ENCODE assay signal across 20 mouse cellular contexts in genomic region chr2:60722967-60723366, GRCm38 (mm10). TPM values are rescaled to one million over a fixed set of nuclear protein-coding genes. Genes with fewer than 3 reads are reported as not detected.
DNase-seq lines count a peak whose midpoint lies in the region; ATAC-seq and TF ChIP-seq lines count a peak whose summit lies in the region.
"Had no signal": no experiment of that assay in that cellular context is flagged by ENCODE, and none has a peak within 500 bp of the region (broad histone marks: within the 10 kb centered on the region; RNA-seq: fewer than 3 reads in every experiment).

No protein-coding gene starts in this region.

- TF ChIP-seq POLR2A in lung, adult 2 months (IDR thresholded peaks at IDR 0.05; ENCODE audit: borderline replicate concordance, extremely low read depth, low read depth, low read length): no peak

- peak; percentile 72 for DNase-seq in gastrocnemius, adult 18-20 months (ENCODE audit: low spot score)
- no peak for DNase-seq in gastrocnemius, postnatal 4 days (ENCODE audit: low spot score in 2 of 2)
- DNase-seq in heart, embryonic 10.5 days (ENCODE audit: low spot score): no peak
- DNase-seq in lung, adult 2 months: peak; percentile 2
- no peak for DNase-seq in lung, postnatal 25 days (ENCODE audit: low spot score)
- DNase-seq in skeletal muscle tissue, adult 2 months (ENCODE audit: low read depth, low spot score): peak; percentile 65
- DNase-seq: B cell, adult 2 months; cerebellum, adult 18-20 months; kidney, adult 9 months; kidney, postnatal 4 days; liver; spleen, adult 18-20 months; thymus, adult 18-20 months had no signal

- no peak overlapping the region for H3K4me3 ChIP-seq in heart, embryonic 15.5 days
- H3K4me3 ChIP-seq in heart, embryonic 10.5 days: no peak overlapping the region
- no peak overlapping the region for H3K4me3 ChIP-seq in lung, adult 2 months (replicated peaks; ENCODE audit: extremely low read depth, low read depth, low read length)
- H3K4me3 ChIP-seq: embryonic facial prominence, embryonic 10.5 days; erythroblast, embryonic 14.5 days; megakaryocyte, embryonic 14.5 days; midbrain, embryonic 15.5 days had no signal

- TF ChIP-seq CTCF in lung, adult 2 months (IDR thresholded peaks at IDR 0.05; ENCODE audit: insufficient read depth, low read length): no peak

- WGBS in heart, embryonic 15.5 days: 90% methylated on average over 3 of the region's 3 CpGs
- 86% methylated on average over 3 of the region's 3 CpGs for WGBS in heart, embryonic 10.5 days
- 67% methylated on average over 3 of the region's 3 CpGs for WGBS in lung, adult 2 months

- no peak for ATAC-seq in heart, embryonic 15.5 days (replicated peaks; ENCODE audit: insufficient number of reproducible peaks, insufficient read depth, low FRiP score, low read depth)

- H3K9me3 ChIP-seq in heart, embryonic 15.5 days (replicated peaks): no peaks in the 10 kb centered on the region
- H3K9me3 ChIP-seq in heart, embryonic 10.5 days: no peaks in the 10 kb centered on the region
- H3K9me3 ChIP-seq: embryonic facial prominence, embryonic 10.5 days; megakaryocyte, embryonic 14.5 days; midbrain, embryonic 15.5 days had no signal

- H3K4me1 ChIP-seq in heart, embryonic 15.5 days (replicated peaks): peaks cover 17% of the 10 kb centered on the region
- peaks cover 23% of the 10 kb centered on the region; the same call in 1 of the 2 replicates for H3K4me1 ChIP-seq in heart, embryonic 10.5 days
- peaks cover 2% of the 10 kb centered on the region; the same call in 1 of the 2 replicates for H3K4me1 ChIP-seq in lung, adult 2 months (ENCODE audit: control insufficient read depth, insufficient read depth, low read length)
- H3K4me1 ChIP-seq: midbrain, embryonic 15.5 days had no signal

- no peaks in the 10 kb centered on the region for H3K36me3 ChIP-seq in heart, embryonic 15.5 days
- H3K36me3 ChIP-seq in heart, embryonic 10.5 days: no peaks in the 10 kb centered on the region
- H3K36me3 ChIP-seq: embryonic facial prominence, embryonic 10.5 days; midbrain, embryonic 15.5 days had no signal

- no peak overlapping the region for H3K9ac ChIP-seq in heart, embryonic 15.5 days
- H3K9ac ChIP-seq: lung, embryonic 14.5 days; midbrain, embryonic 15.5 days had no signal

- H3K4me2 ChIP-seq in heart, embryonic 15.5 days: peak overlapping the region; percentile 49

- peak overlapping the region; percentile 76 for H3K27ac ChIP-seq in heart, embryonic 15.5 days
- no peak overlapping the region; the same call in 1 of the 2 replicates for H3K27ac ChIP-seq in heart, embryonic 10.5 days
- H3K27ac ChIP-seq: embryonic facial prominence, embryonic 10.5 days; midbrain, embryonic 15.5 days had no signal

- H3K27me3 ChIP-seq in heart, embryonic 15.5 days: no peaks in the 10 kb centered on the region
- no peaks in the 10 kb centered on the region for H3K27me3 ChIP-seq in heart, embryonic 10.5 days (ENCODE audit: insufficient read depth, poor library complexity, severe bottlenecking)
- H3K27me3 ChIP-seq: midbrain, embryonic 15.5 days had no signal

RNA-seq across cellular contexts. Expression of gene Itgb6, which starts 0.5 kb away (rescaled TPM):
- 10 to 100 TPM; 38.3 to 44.0 TPM for total RNA-seq in gastrocnemius, adult 18-20 months (2021)
- 10 to 100 TPM; 35.8 to 36.2 TPM for total RNA-seq in gastrocnemius, postnatal 4 days (2021)
- 0.38 and 0.63 TPM in 2 replicates for polyA plus RNA-seq in heart, embryonic 15.5 days (2015; fragmentation: Nextera tagmentation; extraction: Ambion mirVana)
- 0.34 and 0.46 TPM in 2 replicates for polyA plus RNA-seq in heart, embryonic 10.5 days (2016; fragmentation: Nextera tagmentation; extraction: Ambion mirVana)
- 22.8 and 28.9 TPM in 2 replicates for polyA plus RNA-seq in lung, adult 2 months (2012; rRNA removed)
- total RNA-seq: adrenal gland, postnatal 14 days had no signal
- polyA plus RNA-seq: erythroblast, embryonic 14.5 days had no signal

Comparison
In these comparisons a context has a peak if more than half of its experiments do, and no peak if none do; other contexts are left out.
1. DNase-seq: peak in gastrocnemius, adult 18-20 months (single experiment), lung, adult 2 months (single experiment) and skeletal muscle tissue, adult 2 months (single experiment); none in gastrocnemius, postnatal 4 days (0 of 2), heart, embryonic 10.5 days (single experiment) and lung, postnatal 25 days (single experiment).
2. RNA of gene Itgb6, which starts 0.5 kb away (polyA plus RNA-seq): 22.8 to 28.9 TPM in lung, adult 2 months; 0.34 to 0.46 TPM in heart, embryonic 10.5 days and 0.38 to 0.63 TPM in heart, embryonic 15.5 days; every median in the first group is over 10 times any median in the second.